Mouse (Mus musculus) CH12.LX (cell line): ENCODE results near the gene Ces2g. TPM values are rescaled to one million over a fixed set of nuclear protein-coding genes. Genes with fewer than 3 reads are reported as not detected.

Experiments used
- DNase-seq: peaks from one replicate; pipeline ENCODE4 v3.0.0-alpha.2; 2013; ENCODE audit errors: extremely low read depth
- H3K27ac ChIP-seq: 2 replicates; pipeline ENCODE4 v1.5.1; 2012; ENCODE audit warnings: low read depth, mild to moderate bottlenecking, control low read depth, moderate library complexity; ENCODE audit not compliant: insufficient read depth
- H3K27me3 ChIP-seq: replicated peaks from 2 replicates; pipeline ENCODE3; 2012; ENCODE audit warnings: inconsistent platforms
- H3K36me3 ChIP-seq, 2 experiments: replicated peaks in 1 of 2; 2 replicates each; pipeline versions ENCODE3 to v1.6.1; 2012; ENCODE audit warnings: inconsistent platforms in 1 of 2, low read length in 1 of 2, mild to moderate bottlenecking in 1 of 2, mixed read lengths in 1 of 2, moderate library complexity in 1 of 2; ENCODE audit not compliant: control insufficient read depth in 1 of 2, insufficient read depth in 1 of 2
- H3K4me1 ChIP-seq, 2 experiments: 2 replicates each; pipeline ENCODE4 v1.6.1; 2012; ENCODE audit warnings: inconsistent platforms in 1 of 2, moderate library complexity in 1 of 2; ENCODE audit not compliant: insufficient read depth in 2 of 2, control insufficient read depth in 1 of 2
- H3K4me2 ChIP-seq: 2 replicates; pipeline ENCODE4 v1.6.1; 2012; ENCODE audit warnings: low read depth, mild to moderate bottlenecking, control low read depth; ENCODE audit not compliant: poor library complexity, insufficient read depth, severe bottlenecking
- H3K4me3 ChIP-seq, 3 experiments: fragments of 150-350 bp in 1 of 3; sonication (generic) in 1 of 3; replicated peaks in 1 of 3; 2 replicates each; pipeline versions ENCODE3 to v1.5.1; 2011 to 2012; ENCODE audit warnings: low read depth in 2 of 3, low read length in 2 of 3, mild to moderate bottlenecking in 2 of 3, moderate library complexity in 2 of 3, control low read depth in 1 of 3, improper control_type of control experiment in 1 of 3, inconsistent platforms in 1 of 3, mixed read lengths in 1 of 3; ENCODE audit not compliant: poor library complexity in 1 of 3
- H3K79me2 ChIP-seq: replicated peaks from 2 replicates; pipeline ENCODE4 v1.6.1; 2012; ENCODE audit warnings: mild to moderate bottlenecking, moderate library complexity; ENCODE audit not compliant: control insufficient read depth, poor library complexity, insufficient read depth, severe bottlenecking; ENCODE audit errors: extremely low read depth
- H3K9ac ChIP-seq: 2 replicates; pipeline ENCODE4 v1.6.1; 2012; ENCODE audit warnings: low read depth, mild to moderate bottlenecking, control low read depth, moderate library complexity; ENCODE audit not compliant: insufficient read depth
- H3K9me3 ChIP-seq: replicated peaks from 2 replicates; pipeline ENCODE3; 2012; ENCODE audit warnings: low read length, inconsistent platforms, mixed read lengths
- BHLHE40 ChIP-seq: IDR thresholded peaks from 2 replicates; pipeline ENCODE4 v1.6.1; 2011; ENCODE audit warnings: mild to moderate bottlenecking, low read depth, low read length, improper control_type of control experiment
- CHD1 ChIP-seq: IDR thresholded peaks from 2 replicates; pipeline ENCODE4 v1.6.1; 2012; ENCODE audit warnings: low read depth, low read length, improper control_type of control experiment, inconsistent platforms
- E2F4 ChIP-seq: IDR thresholded peaks from 2 replicates; pipeline ENCODE4 v1.6.1; 2011; ENCODE audit warnings: low read depth, low read length, improper control_type of control experiment; ENCODE audit not compliant: insufficient replicate concordance
- ETS1 ChIP-seq: conservative IDR thresholded peaks from 2 replicates; pipeline ENCODE4 v1.6.1; 2012; ENCODE audit warnings: low read depth, mild to moderate bottlenecking, inconsistent platforms, low read length, improper control_type of control experiment, moderate library complexity
- HCFC1 ChIP-seq: IDR thresholded peaks from 2 replicates; pipeline ENCODE4 v1.6.1; 2012; ENCODE audit warnings: low read depth, mild to moderate bottlenecking, inconsistent platforms, low read length, improper control_type of control experiment
- IRF4 ChIP-seq: IDR thresholded peaks from 2 replicates; pipeline ENCODE4 v1.6.1; 2014; ENCODE audit warnings: low read depth, mild to moderate bottlenecking, inconsistent platforms, low read length, improper control_type of control experiment
- JUN ChIP-seq: IDR thresholded peaks from 2 replicates; pipeline ENCODE4 v1.6.1; 2011; ENCODE audit warnings: low read depth, mild to moderate bottlenecking, low read length, improper control_type of control experiment, moderate library complexity; ENCODE audit not compliant: insufficient read depth
- JUND ChIP-seq: conservative IDR thresholded peaks from 2 replicates; pipeline ENCODE4 v1.6.1; 2011; ENCODE audit warnings: low read depth, low read length, improper control_type of control experiment
- KAT2A ChIP-seq: IDR thresholded peaks from 2 replicates; pipeline ENCODE4 v1.6.1; 2012; ENCODE audit warnings: low read length, improper control_type of control experiment, inconsistent platforms; ENCODE audit not compliant: insufficient replicate concordance
- MAX ChIP-seq: IDR thresholded peaks from 2 replicates; pipeline ENCODE4 v1.6.1; 2011; ENCODE audit warnings: low read length, improper control_type of control experiment
- MAZ ChIP-seq: IDR thresholded peaks from 2 replicates; pipeline ENCODE4 v1.6.1; 2012; ENCODE audit warnings: low read depth, mild to moderate bottlenecking, inconsistent platforms, low read length, improper control_type of control experiment, moderate library complexity
- MEF2A ChIP-seq: IDR thresholded peaks from 2 replicates; pipeline ENCODE4 v1.6.1; 2014; ENCODE audit warnings: low read depth, mild to moderate bottlenecking, inconsistent platforms, low read length, improper control_type of control experiment, borderline replicate concordance
- MXI1 ChIP-seq: IDR thresholded peaks from 2 replicates; pipeline ENCODE4 v1.6.1; 2011; ENCODE audit warnings: mild to moderate bottlenecking, low read depth, low read length, improper control_type of control experiment
- NELFE ChIP-seq: IDR thresholded peaks from 2 replicates; pipeline ENCODE4 v1.6.1; 2011; ENCODE audit warnings: low read depth, low read length, improper control_type of control experiment
- NRF1 ChIP-seq: IDR thresholded peaks from 2 replicates; pipeline ENCODE4 v1.6.1; 2014; ENCODE audit warnings: low read depth, mild to moderate bottlenecking, inconsistent platforms, low read length, improper control_type of control experiment, moderate library complexity
- PAX5 ChIP-seq: IDR thresholded peaks from 2 replicates; pipeline ENCODE4 v1.6.1; 2012; ENCODE audit warnings: low read length, inconsistent platforms, mixed read lengths
- POLR2A ChIP-seq: IDR thresholded peaks from 2 replicates; pipeline ENCODE4 v1.6.1; 2011; ENCODE audit warnings: low read depth, mild to moderate bottlenecking, improper control_type of control experiment, low read length
- POLR2AphosphoS2 ChIP-seq: IDR thresholded peaks from 2 replicates; pipeline ENCODE4 v1.6.1; 2011; ENCODE audit warnings: low read depth, low read length, improper control_type of control experiment
- RAD21 ChIP-seq: IDR thresholded peaks from 2 replicates; pipeline ENCODE4 v1.6.1; 2011; ENCODE audit warnings: low read depth, mild to moderate bottlenecking, low read length, improper control_type of control experiment, moderate library complexity
- SIN3A ChIP-seq: IDR thresholded peaks from 2 replicates; pipeline ENCODE4 v1.6.1; 2012; ENCODE audit warnings: low read length, improper control_type of control experiment, inconsistent platforms
- TCF12 ChIP-seq: IDR thresholded peaks from 2 replicates; pipeline ENCODE4 v1.6.1; 2014; ENCODE audit warnings: low read depth, mild to moderate bottlenecking, inconsistent platforms, low read length, improper control_type of control experiment
- USF1 ChIP-seq: IDR thresholded peaks from 2 replicates; pipeline ENCODE4 v1.6.1; 2014; ENCODE audit warnings: low read depth, mild to moderate bottlenecking, inconsistent platforms, low read length, improper control_type of control experiment
- USF2 ChIP-seq: conservative IDR thresholded peaks from 2 replicates; pipeline ENCODE4 v1.6.1; 2011; ENCODE audit warnings: low read depth, low read length, improper control_type of control experiment
- ZC3H11A ChIP-seq: IDR thresholded peaks from 2 replicates; pipeline ENCODE4 v1.6.1; 2012; ENCODE audit warnings: low read depth, mild to moderate bottlenecking, inconsistent platforms, low read length, improper control_type of control experiment
- ZKSCAN1 ChIP-seq: IDR thresholded peaks from 2 replicates; pipeline ENCODE4 v1.6.1; 2012; ENCODE audit warnings: low read depth, inconsistent platforms, low read length, improper control_type of control experiment, borderline replicate concordance
- ZMIZ1 ChIP-seq: IDR thresholded peaks from 2 replicates; pipeline ENCODE4 v1.6.1; 2012; ENCODE audit warnings: low read depth, mild to moderate bottlenecking, inconsistent platforms, low read length, improper control_type of control experiment
- ZNF384 ChIP-seq: IDR thresholded peaks from 2 replicates; pipeline ENCODE4 v1.6.1; 2012; ENCODE audit warnings: low read depth, low read length, improper control_type of control experiment, inconsistent platforms
- dilution Hi-C: fragments of 300-500 bp; cut with MboI; formaldehyde crosslinking; loops from 2 replicates; pipeline ENCODE4 v1.14.3; 2020; ENCODE audit warnings: low sequenced_read_pairs; ENCODE audit not compliant: extremely low pct_unique_long_range_greater_than_20kb, extremely low pct_ligation_motif_present
- in situ Hi-C: fragments of 300-500 bp; cut with MboI; formaldehyde crosslinking; loops from 3 replicates; pipeline ENCODE4 v1.14.3; 2019; ENCODE audit warnings: low sequenced_read_pairs, low pct_ligation_motif_present, low pct_unique_long_range_greater_than_20kb, mixed read lengths
- polyA plus RNA-seq: library from polyadenylated mRNA; unstranded; fragments of >175 nt; gene quantifications from 2 replicates; pipeline ENCODE4 v1.2.1, GENCODE M21; 2012; ENCODE audit warnings: low read depth; ENCODE audit not compliant: insufficient read length
- total RNA-seq, 2 experiments: library from RNA; depleted of rRNA; stranded (reverse); fragments of 300-350 nt in 1 of 2; fragments of >200 nt in 1 of 2; gene quantifications; 2 replicates each; pipeline ENCODE4 v1.2.3; 2012 to 2014

The Ces2g gene
- total and polyA plus RNA-seq, 3 experiments: 0.07 to 0.30 (median 0.11) TPM

GRCm38 (mm10) chr8:104984126-104984525 is 22.6 kb downstream of the Ces2g start:
- H3K27me3 ChIP-seq: no peaks in the 10 kb centered on the region
- H3K27ac ChIP-seq: no peak overlapping the region
- TF ChIP-seq RAD21: no peak
- no peak for TF ChIP-seq MXI1
- no peak for TF ChIP-seq NELFE
- no peak for TF ChIP-seq ZKSCAN1
- TF ChIP-seq HCFC1: no peak
- no peak for TF ChIP-seq TCF12
- TF ChIP-seq NRF1: no peak
- no peaks in the 10 kb centered on the region for H3K79me2 ChIP-seq
- H3K4me2 ChIP-seq: no peak overlapping the region
- no peak overlapping the region for H3K4me3 ChIP-seq
- H3K36me3 ChIP-seq: no peaks in the 10 kb centered on the region
- in situ Hi-C loops (no loop called here), dilution Hi-C loops (no loop called here)
- H3K9ac ChIP-seq: no peak overlapping the region
- DNase-seq: no peak
- peaks cover 4% of the 10 kb centered on the region for H3K9me3 ChIP-seq
- no peaks in the 10 kb centered on the region for H3K4me1 ChIP-seq

- H3K27ac ChIP-seq: no peak overlapping the region
- no peaks in the 10 kb centered on the region for H3K79me2 ChIP-seq
- no peak overlapping the region for H3K4me2 ChIP-seq
- in situ Hi-C loops: no loop called here
- DNase-seq: no peak
- H3K9ac ChIP-seq: no peak overlapping the region
- no peak overlapping the region for H3K4me3 ChIP-seq
- H3K27me3 ChIP-seq: no peaks in the 10 kb centered on the region
- no peak for TF ChIP-seq USF1
- no peak for TF ChIP-seq MAZ
- TF ChIP-seq PAX5: no peak
- TF ChIP-seq JUN: no peak
- TF ChIP-seq, all 38 proteins: peak for 0
- H3K4me1 ChIP-seq: no peaks in the 10 kb centered on the region
- dilution Hi-C loops: no loop called here
- H3K9me3 ChIP-seq: peaks cover 4% of the 10 kb centered on the region
- no peaks in the 10 kb centered on the region for H3K36me3 ChIP-seq
Observed at GRCm38 (mm10) chr8:104984942-104985341, 23.4 kb downstream of the Ces2g start.

GRCm38 (mm10) chr8:104998191-104998590 is 36.7 kb downstream of the Ces2g start:
- no peaks in the 10 kb centered on the region for H3K27me3 ChIP-seq
- no peak overlapping the region for H3K4me2 ChIP-seq
- H3K9me3 ChIP-seq: no peaks in the 10 kb centered on the region
- no peak overlapping the region for H3K9ac ChIP-seq
- H3K27ac ChIP-seq: no peak overlapping the region
- in situ Hi-C loops: no loop called here
- dilution Hi-C loops: no loop called here
- H3K79me2 ChIP-seq: no peaks in the 10 kb centered on the region
- H3K36me3 ChIP-seq: no peaks in the 10 kb centered on the region
- DNase-seq: no peak
- no peak overlapping the region for H3K4me3 ChIP-seq
- TF ChIP-seq ZC3H11A (no peak), CHD1 (no peak), JUND (no peak), KAT2A (no peak), MEF2A (no peak), POLR2A (no peak), ZMIZ1 (no peak), POLR2AphosphoS2 (no peak), E2F4 (no peak), USF2 (no peak), ZNF384 (no peak), SIN3A (no peak), IRF4 (no peak), MAX (no peak), ETS1 (no peak), BHLHE40 (no peak), MAZ (no peak), JUN (no peak)
- H3K4me1 ChIP-seq: no peaks in the 10 kb centered on the region
